Mouse (Mus musculus) heart, adult 8-10 months (tissue): Measurements from ENCODE around the gene Lcn2. TPM values are rescaled to one million over a fixed set of nuclear protein-coding genes. Genes with fewer than 3 reads are reported as not detected.

Experiments used
- DNase-seq: peaks from one replicate; pipeline ENCODE4 v3.0.0; 2022; ENCODE audit warnings: low spot score
- total RNA-seq, 4 experiments: library from RNA; stranded (reverse); gene quantifications; 2 replicates each; pipeline ENCODE4 v1.2.4; 2022

Gene Lcn2
- total RNA-seq, 4 experiments from 2014 or later: 3.7 to 7.2 (median 6.4) TPM

DNA sequence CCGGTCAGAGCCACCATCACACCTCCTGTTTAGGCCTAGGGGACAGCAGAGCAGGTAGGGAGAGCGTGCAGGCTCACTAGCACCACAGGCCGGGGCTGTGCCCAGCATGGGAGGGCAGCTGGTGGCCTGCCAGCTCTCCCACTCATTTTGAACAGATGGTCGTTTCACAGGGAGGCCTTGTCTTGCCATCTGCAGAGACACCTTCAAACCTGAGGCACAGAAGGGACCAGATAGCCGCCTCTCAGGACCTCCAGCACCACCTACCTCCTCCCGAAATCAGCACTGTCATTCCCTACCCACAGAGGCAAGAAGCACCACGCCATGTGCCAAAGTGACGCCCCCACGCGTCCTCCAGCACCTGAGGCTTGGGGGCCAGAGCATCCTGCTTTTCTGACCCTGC, 44.0 kb downstream of the Lcn2 start:
- DNase-seq: no peak

DNA sequence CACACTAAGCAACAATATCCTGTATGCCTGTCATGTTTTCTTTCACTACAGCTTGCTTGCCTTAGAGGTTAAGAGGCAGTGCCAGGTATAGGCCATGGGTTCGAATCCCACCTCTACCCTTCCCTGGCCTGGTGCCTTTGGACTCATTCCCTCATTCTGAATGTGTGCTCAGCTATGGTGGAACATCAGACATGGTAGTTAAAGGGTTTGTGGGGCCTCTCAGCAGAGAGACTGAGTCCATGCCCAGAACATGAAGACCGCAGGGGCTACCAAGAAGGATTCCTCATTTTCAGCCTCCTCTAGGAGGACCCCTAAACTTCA, 44.7 kb downstream of the Lcn2 start:
- DNase-seq: no peak

DNA sequence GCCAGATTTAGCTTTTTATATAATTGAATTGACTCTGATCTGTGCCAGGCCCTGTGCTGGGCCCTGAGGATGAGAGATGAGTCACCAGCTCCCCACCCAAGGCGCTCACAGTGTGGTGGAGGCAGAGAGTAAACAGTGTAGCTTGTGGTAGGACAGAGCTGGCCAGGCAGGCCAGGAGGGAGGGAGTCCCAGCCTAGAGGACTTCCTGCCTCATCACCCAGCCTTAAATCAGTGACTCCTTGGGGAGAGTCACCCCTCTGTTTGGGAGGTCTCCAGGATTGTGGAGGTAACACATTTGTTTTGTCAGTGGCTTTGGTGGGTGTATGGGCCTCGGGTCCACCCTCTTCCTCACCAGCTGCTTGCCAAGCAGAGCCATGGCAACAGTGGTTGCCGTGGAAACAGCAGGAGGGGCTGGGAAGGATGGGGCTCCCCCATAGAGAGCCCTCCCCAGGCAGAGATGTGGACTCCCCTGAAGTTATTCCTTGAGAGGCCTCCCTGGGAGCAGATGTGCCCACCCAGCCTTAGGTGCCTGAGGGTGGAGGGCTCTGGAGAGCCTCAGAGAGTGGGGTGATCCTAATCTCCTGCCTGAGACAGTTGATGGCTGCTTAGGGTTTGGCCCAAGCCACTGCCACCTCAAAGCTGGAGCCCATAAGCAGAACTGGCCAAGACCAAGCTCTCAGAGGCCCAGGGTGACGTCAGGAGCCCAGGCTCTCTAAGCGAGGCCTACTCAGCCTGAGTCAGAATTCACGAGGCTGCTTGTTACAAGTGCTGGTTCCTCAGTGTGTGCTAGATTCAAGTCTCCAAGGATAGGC, 45.3 kb downstream of the Lcn2 start:
- peak; percentile 62 for DNase-seq

DNA sequence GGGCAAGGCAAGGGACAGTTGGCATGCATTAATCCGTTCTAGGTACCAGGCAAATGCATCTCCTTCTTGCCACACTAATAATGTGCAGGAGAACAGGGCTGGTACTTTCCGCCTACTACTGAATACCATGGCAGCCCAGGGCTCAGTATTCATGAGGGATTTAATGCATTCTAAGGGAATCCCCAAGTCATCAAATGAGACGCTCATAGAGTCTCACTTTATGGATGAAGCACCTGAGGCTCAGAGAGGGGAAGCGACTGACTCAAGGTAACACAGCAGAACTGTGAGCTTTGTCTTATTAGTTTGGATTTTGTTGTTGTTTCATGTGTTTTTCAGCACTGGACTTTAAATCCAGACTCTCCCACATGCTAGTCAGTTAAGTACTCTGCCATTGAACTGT, 46.0 kb downstream of the Lcn2 start:
- no peak for DNase-seq

DNA sequence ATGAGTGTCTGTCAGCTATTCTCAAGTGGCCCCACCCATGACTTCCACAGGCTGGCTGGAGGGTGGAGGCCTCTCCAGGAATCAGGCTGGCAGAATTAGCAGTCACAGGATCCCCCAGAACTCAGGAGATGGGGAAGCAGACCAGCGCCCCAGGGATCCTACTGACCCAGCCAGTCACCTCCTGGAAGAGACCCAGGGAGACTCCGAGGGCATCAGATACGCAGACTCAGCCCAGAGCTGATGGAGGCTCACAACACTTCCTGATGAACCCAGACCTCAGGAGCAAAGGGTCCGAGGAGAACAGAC, 46.5 kb downstream of the Lcn2 start:
- no peak for DNase-seq

DNA sequence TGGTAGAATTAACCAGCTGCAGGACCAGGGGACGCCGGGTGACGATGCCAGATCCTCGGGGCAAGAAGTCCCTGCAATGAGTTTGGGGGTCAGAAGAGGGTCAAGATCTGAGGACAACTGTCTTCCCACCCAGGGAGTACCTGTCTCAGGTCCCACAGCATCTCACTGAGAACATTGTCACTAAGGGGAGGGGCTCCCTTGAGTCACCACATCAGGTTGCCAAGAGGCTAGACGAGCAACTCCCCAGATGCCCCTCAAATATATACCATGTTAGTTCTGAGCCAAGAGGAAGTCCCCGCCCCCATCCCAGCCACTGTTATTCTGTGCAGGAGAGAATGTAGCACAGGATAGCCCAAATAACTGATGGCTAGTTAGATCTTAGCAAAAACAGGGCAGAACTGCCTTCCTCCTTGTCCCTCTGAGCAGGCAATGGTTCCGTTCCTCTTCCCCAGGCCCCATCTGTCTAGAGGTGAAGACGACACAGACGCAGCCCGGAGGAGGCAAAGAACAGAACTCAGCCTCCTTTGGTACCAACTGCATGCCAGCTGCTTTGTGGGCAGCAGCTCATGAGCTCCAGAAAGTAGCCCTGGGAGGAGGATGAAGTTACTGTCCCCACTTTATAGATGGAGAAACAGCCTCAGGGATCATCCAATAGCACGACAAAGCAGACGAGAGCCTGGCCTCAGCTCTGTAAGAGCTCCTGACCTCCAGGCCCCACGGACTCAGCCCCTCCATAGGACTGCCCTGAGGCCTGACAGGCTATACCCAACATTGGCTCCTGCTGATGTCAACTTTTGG, 47.0 kb downstream of the Lcn2 start:
- no peak for DNase-seq

DNA sequence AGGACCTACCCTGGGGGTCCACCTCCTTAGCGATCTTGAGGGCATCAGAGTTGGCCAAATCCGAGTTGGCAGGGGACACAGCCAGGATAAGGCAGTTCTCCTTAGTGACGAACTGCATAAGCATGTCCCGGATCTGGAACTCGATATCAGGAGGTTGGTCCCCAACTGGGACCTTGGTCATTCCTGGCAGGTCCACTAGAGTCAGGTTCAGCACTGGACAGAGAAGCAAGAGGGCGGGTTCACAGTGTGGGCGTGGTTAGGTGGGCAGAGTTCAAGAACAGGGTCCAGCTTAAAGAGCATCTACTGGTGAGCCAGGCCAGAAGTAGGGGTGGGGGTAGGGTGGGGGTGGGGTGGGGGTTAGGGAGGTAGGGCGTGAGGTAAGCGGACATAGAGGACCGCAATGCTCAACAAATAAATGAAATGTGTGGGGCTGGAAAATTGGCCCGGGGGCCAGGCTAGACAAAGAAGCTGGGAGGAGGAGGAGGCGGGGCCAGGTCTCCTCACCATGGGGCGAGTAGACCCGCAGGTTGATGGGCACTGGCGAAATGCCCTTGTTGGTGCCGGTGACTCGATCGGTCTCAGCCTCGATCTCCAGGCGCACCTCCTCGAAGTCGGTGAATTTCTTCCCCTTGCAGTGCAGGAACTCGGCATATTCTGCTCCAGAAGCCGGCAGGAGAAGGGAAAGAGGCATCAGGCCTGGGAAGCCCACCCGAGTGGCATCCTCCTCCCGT, 48.0 kb downstream of the Lcn2 start:
- no peak for DNase-seq

DNA sequence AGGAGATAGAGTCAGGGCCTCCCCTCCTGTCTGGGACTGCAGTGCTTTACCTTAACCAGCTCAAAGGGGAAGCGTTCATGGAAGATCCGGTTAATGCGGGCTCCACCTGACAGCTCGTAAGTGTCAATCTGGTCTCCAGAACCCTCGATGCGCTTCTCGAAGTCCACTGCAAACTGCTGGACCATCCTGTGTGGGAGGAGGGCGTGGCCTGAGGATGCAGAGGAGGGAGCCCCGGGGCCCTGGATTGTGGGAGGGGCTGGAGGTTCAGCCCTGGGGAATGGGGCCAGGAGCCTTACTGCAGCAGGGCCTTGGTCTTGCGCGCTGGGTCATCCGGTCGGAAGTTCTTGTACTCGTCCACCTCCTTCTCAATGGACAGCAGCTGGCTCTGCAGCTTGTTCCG, 52.2 kb downstream of the Lcn2 start:
- DNase-seq: no peak

Other genes with a start within 250 kb of the Lcn2 start
- 10 to 100 TPM; 83.5 to 94.1 (median 89.2) TPM for gene Prrc2b, start 237.2 kb downstream of the Lcn2 start, total RNA-seq
- gene Pomt1, start 151.7 kb downstream of the Lcn2 start, total RNA-seq: 10 to 100 TPM; 12.5 to 15.0 (median 14.0) TPM
- gene Uck1, start 128.1 kb downstream of the Lcn2 start, total RNA-seq: 10 to 100 TPM; 22.9 to 24.5 (median 23.3) TPM
- 10 to 100 TPM; 75.1 to 88.9 (median 80.2) TPM for gene Golga2, start 100.9 kb downstream of the Lcn2 start, total RNA-seq
- gene Swi5, start 100.2 kb downstream of the Lcn2 start, total RNA-seq: 100 to 1,000 TPM; 221 to 257 (median 231) TPM
- gene Ciz1, start 35.9 kb downstream of the Lcn2 start, total RNA-seq: 10 to 100 TPM; 25.8 to 34.9 (median 28.0) TPM
- 1 to 10 TPM; 3.5 to 7.5 (median 4.6) TPM for gene Dnm1, start 34.9 kb downstream of the Lcn2 start, total RNA-seq
- 10 to 100 TPM; 43.8 to 49.1 (median 45.3) TPM for gene 1110008P14Rik, start 6.3 kb downstream of the Lcn2 start, total RNA-seq
- gene Ptges2, start 7.6 kb upstream of the Lcn2 start, total RNA-seq: 10 to 100 TPM; 58.8 to 71.3 (median 63.6) TPM
- gene Naif1, start 62.2 kb upstream of the Lcn2 start, total RNA-seq: 1 to 10 TPM; 3.4 to 4.4 (median 3.5) TPM
- gene Slc25a25, start 63.2 kb upstream of the Lcn2 start, total RNA-seq: 1 to 10 TPM; 6.4 to 7.8 (median 7.0) TPM
- gene Fam102a, start 147.1 kb upstream of the Lcn2 start, total RNA-seq: 10 to 100 TPM in 1 of 4 experiments, 1 to 10 TPM in 3; 6.8 to 10.9 (median 8.6) TPM
- gene Dpm2, start 182.6 kb upstream of the Lcn2 start, total RNA-seq: 10 to 100 TPM; 16.5 to 22.2 (median 18.6) TPM
- under 1 TPM in 1 of 4 experiments, not detected in 3; 0.34 TPM for gene Pip5kl1, start 186.5 kb upstream of the Lcn2 start, total RNA-seq
- not detected for gene 9430097D07Rik, start 187.4 kb upstream of the Lcn2 start, total RNA-seq
- gene St6galnac4, start 198.8 kb upstream of the Lcn2 start, total RNA-seq: 10 to 100 TPM; 15.6 to 23.2 (median 20.7) TPM
- 100 to 1,000 TPM; 102 to 131 (median 114) TPM for gene St6galnac6, start 211.5 kb upstream of the Lcn2 start, total RNA-seq
- gene Ak1, start 233.5 kb upstream of the Lcn2 start, total RNA-seq: 100 to 1,000 TPM; 656 to 809 (median 697) TPM